Mouse (Mus musculus) liver, embryonic 16.5 days (tissue): ENCODE data around the gene Sh3rf1. TPM values are rescaled to one million over a fixed set of nuclear protein-coding genes. Genes with fewer than 3 reads are reported as not detected.

Experiments used
- ATAC-seq: fragments of 200-750 bp; cut with Nextera tagmentation; 2 replicates; pipeline ENCODE4 v1.8.0; 2017; ENCODE audit warnings: low read depth, mild to moderate bottlenecking, moderate number of reproducible peaks, moderate library complexity
- H3K27ac ChIP-seq: fragments of 300-500 bp; sonication (generic); 2 replicates; pipeline ENCODE4 v1.5.1; 2014; ENCODE audit warnings: mild to moderate bottlenecking, low read length
- H3K27me3 ChIP-seq: fragments of 300-500 bp; sonication (generic); 2 replicates; pipeline ENCODE4 v1.6.1; 2014; ENCODE audit warnings: low read depth, low read length, mixed read lengths; ENCODE audit not compliant: control insufficient read depth, insufficient read depth
- H3K36me3 ChIP-seq: fragments of 300-500 bp; sonication (generic); 2 replicates; pipeline ENCODE4 v1.6.1; 2014; ENCODE audit warnings: mild to moderate bottlenecking; ENCODE audit not compliant: control insufficient read depth, insufficient read depth
- H3K4me1 ChIP-seq: fragments of 300-500 bp; sonication (generic); 2 replicates; pipeline ENCODE4 v1.6.1; 2014; ENCODE audit warnings: low read depth, low read length, mixed read lengths; ENCODE audit not compliant: control insufficient read depth
- H3K4me2 ChIP-seq: fragments of 300-500 bp; sonication (generic); 2 replicates; pipeline ENCODE4 v1.6.1; 2014; ENCODE audit warnings: low read depth, low read length, mixed read lengths
- H3K4me3 ChIP-seq: fragments of 300-500 bp; sonication (generic); 2 replicates; pipeline ENCODE4 v1.5.1; 2014; ENCODE audit warnings: low read depth, mild to moderate bottlenecking, low read length
- H3K9ac ChIP-seq: fragments of 300-500 bp; sonication (generic); 2 replicates; pipeline ENCODE4 v1.6.1; 2014; ENCODE audit warnings: low read depth, low read length
- H3K9me3 ChIP-seq: fragments of 300-500 bp; sonication (generic); replicated peaks from 2 replicates; pipeline ENCODE4 v1.6.1; 2016; ENCODE audit warnings: low read length; ENCODE audit not compliant: control insufficient read depth
- WGBS: fragments of 180-500 bp; shearing (Covaris S2); extraction: QIAGEN DNeasy Blood & Tissue Kit; methylation state at CpG from one replicate; pipeline ENCODE4 v1.1.7; 2014; ENCODE audit not compliant: insufficient replicate concordance; 5-methylcytosine and 5-hydroxymethylcytosine counted together
- polyA plus RNA-seq: library from polyadenylated mRNA; unstranded; fragments of >200 nt; fragmentation: Nextera tagmentation; extraction: Ambion mirVana; gene quantifications from 2 replicates; pipeline ENCODE4 v1.2.1, GENCODE M21; 2015

Sh3rf1 gene
- 1.2 and 1.5 TPM in 2 replicates for polyA plus RNA-seq

DNA sequence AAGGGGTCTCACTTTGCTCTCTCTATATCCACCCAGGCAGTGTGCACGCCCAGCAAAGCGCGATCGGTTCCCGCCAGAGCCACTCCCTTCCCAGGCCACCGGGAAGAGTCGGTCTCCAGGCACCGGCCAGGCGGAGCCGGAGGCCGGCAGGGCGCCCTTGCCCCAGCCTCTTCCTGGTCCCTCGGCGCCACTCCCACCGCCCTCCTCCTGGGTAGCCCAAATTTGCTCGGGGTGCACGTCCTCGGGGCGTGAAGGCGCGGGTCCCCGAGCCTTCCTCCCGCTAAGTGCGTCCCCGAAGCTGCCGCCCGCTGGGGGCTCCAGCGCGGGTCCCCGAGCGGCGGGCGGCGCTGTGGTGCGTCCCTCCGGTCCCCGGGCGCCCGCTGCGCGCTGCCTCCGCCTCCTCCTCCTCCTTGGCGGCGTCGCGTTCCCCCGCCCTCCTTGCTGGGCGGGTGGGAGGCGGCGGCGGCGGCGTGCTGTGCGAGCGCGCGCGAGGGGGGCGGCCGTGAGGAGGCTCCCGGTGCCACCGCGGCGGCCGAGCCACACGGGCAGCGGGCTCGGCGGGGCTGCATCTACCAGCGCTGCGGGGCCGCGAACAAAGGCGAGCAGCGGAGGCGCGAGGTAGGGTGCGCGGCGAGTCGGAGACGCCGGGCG lies at the start of gene Sh3rf1:
TSS of gene Sh3rf1 (plus strand) at position 144 of the 651 bp plus-strand sequence.
- peak within 1 kb of the TSS; percentile 66 for H3K4me2 ChIP-seq
- no peak within 1 kb of the TSS for H3K27ac ChIP-seq
- ATAC-seq = peak; percentile 88
- no peaks in the 10 kb centered on the region for H3K9me3 ChIP-seq
- no peaks in the 10 kb centered on the region; the same call in none of the 2 replicates for H3K4me1 ChIP-seq
- peaks cover 13% of the 10 kb centered on the region for H3K27me3 ChIP-seq
- WGBS = under 1% methylated on average over 57 of the region's 84 CpGs
- peak within 1 kb of the TSS; percentile 62 for H3K9ac ChIP-seq
- H3K36me3 ChIP-seq = no peaks in the 10 kb centered on the region
- H3K4me3 ChIP-seq = peak within 1 kb of the TSS; percentile 69

DNA sequence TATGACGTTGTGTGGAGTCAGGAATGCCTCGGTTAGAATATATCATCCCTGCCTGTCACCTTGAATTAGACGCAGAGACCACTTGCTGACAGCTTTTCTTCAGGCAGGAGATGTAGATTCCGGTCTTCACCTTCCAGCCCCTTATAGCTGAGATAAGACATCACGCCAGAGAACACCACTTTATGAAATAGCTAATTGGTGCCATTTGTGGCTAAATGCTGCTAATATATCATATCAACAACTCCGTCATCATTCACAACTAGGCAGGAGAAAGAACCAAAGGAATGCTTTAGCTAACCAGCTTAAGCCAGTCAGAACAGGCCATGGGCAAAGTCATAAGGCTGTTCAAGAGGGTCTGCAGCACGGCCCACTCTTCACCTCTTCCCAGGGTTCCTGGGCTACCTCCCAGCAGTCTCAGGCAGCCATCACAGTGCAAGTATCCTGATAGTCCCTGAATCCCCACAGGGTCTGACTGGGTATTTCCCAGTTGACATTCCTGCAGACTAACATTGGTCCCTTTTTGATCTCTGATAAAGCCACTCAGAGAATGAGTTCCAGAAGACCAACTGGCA lies 49.7 kb upstream of the Sh3rf1 start:
- WGBS = 68% methylated on average over 7 of the region's 7 CpGs
- no peaks in the 10 kb centered on the region for H3K9me3 ChIP-seq
- H3K4me2 ChIP-seq = no peak overlapping the region
- no peak overlapping the region for H3K4me3 ChIP-seq
- H3K36me3 ChIP-seq = no peaks in the 10 kb centered on the region
- H3K9ac ChIP-seq = no peak overlapping the region
- no peaks in the 10 kb centered on the region for H3K27me3 ChIP-seq
- no peaks in the 10 kb centered on the region for H3K4me1 ChIP-seq
- no peak overlapping the region for H3K27ac ChIP-seq
- ATAC-seq = no peak

- no peaks in the 10 kb centered on the region for H3K4me1 ChIP-seq
- H3K9ac ChIP-seq = no peak overlapping the region
- H3K4me3 ChIP-seq = no peak overlapping the region
- H3K27me3 ChIP-seq = no peaks in the 10 kb centered on the region
- H3K27ac ChIP-seq = no peak overlapping the region
- H3K36me3 ChIP-seq = no peaks in the 10 kb centered on the region
- 60% methylated on average over 2 of the region's 2 CpGs for WGBS
- no peak overlapping the region for H3K4me2 ChIP-seq
- no peak for ATAC-seq
- H3K9me3 ChIP-seq = no peaks in the 10 kb centered on the region
Observed at GRCm38 (mm10) chr8:61175876-61176275, 47.8 kb upstream of the Sh3rf1 start.

- Histone ChIP-seq H3K4me1 (no peaks in the 10 kb centered on the region), H3K4me2 (no peak overlapping the region), H3K9me3 (no peaks in the 10 kb centered on the region), H3K4me3 (no peak overlapping the region), H3K27ac (no peak overlapping the region), H3K27me3 (no peaks in the 10 kb centered on the region), H3K36me3 (no peaks in the 10 kb centered on the region), H3K9ac (no peak overlapping the region)
- no peak for ATAC-seq
- 43% methylated on average over 12 of the region's 12 CpGs for WGBS
Observed at GRCm38 (mm10) chr8:61177680-61178593, 45.7 kb upstream of the Sh3rf1 start.

GRCm38 (mm10) chr8:61178594-61179140 lies 45.0 kb upstream of the Sh3rf1 start:
- Histone ChIP-seq H3K4me3 (no peak overlapping the region), H3K9me3 (no peaks in the 10 kb centered on the region), H3K4me1 (no peaks in the 10 kb centered on the region), H3K4me2 (no peak overlapping the region), H3K27ac (no peak overlapping the region), H3K9ac (no peak overlapping the region), H3K36me3 (no peaks in the 10 kb centered on the region), H3K27me3 (no peaks in the 10 kb centered on the region)
- WGBS = 80% methylated on average over 11 of the region's 11 CpGs
- ATAC-seq = no peak

- WGBS = 63% methylated on average over 2 of the region's 2 CpGs
- no peak overlapping the region for H3K9ac ChIP-seq
- H3K4me3 ChIP-seq = no peak overlapping the region
- no peaks in the 10 kb centered on the region for H3K36me3 ChIP-seq
- H3K4me1 ChIP-seq = no peaks in the 10 kb centered on the region
- H3K4me2 ChIP-seq = no peak overlapping the region
- H3K9me3 ChIP-seq = no peaks in the 10 kb centered on the region
- no peaks in the 10 kb centered on the region for H3K27me3 ChIP-seq
- no peak for ATAC-seq
- no peak overlapping the region for H3K27ac ChIP-seq
Observed at GRCm38 (mm10) chr8:61181592-61181991, 42.1 kb upstream of the Sh3rf1 start.

- H3K9ac ChIP-seq = no peak overlapping the region
- 73% methylated on average over 4 of the region's 4 CpGs for WGBS
- no peak overlapping the region for H3K4me2 ChIP-seq
- H3K36me3 ChIP-seq = no peaks in the 10 kb centered on the region
- H3K27ac ChIP-seq = no peak overlapping the region
- ATAC-seq = no peak
- H3K27me3 ChIP-seq = no peaks in the 10 kb centered on the region
- H3K9me3 ChIP-seq = no peaks in the 10 kb centered on the region
- H3K4me3 ChIP-seq = no peak overlapping the region
- no peaks in the 10 kb centered on the region for H3K4me1 ChIP-seq
Observed at GRCm38 (mm10) chr8:61182020-61182419, 41.7 kb upstream of the Sh3rf1 start.

GRCm38 (mm10) chr8:61185274-61186198 lies 38.1 kb upstream of the Sh3rf1 start:
- Histone ChIP-seq H3K4me2 (no peak overlapping the region), H3K4me3 (no peak overlapping the region), H3K27me3 (no peaks in the 10 kb centered on the region), H3K27ac (no peak overlapping the region), H3K4me1 (no peaks in the 10 kb centered on the region), H3K9me3 (no peaks in the 10 kb centered on the region), H3K9ac (no peak overlapping the region), H3K36me3 (no peaks in the 10 kb centered on the region)
- ATAC-seq = no peak
- WGBS = 43% methylated on average over 5 of the region's 5 CpGs
